Mouse (Mus musculus) forebrain, embryonic 14.5 days (tissue): ENCODE measurements around the gene Hspa8. TPM values are rescaled to one million over a fixed set of nuclear protein-coding genes. Genes with fewer than 3 reads are reported as not detected.

Experiments
- ATAC-seq: fragments of 200-750 bp; cut with Nextera tagmentation; 2 replicates; pipeline ENCODE4 v1.8.0; 2017; ENCODE audit warnings: mild to moderate bottlenecking, moderate library complexity
- DNase-seq: peaks from one replicate; pipeline ENCODE4 v3.0.0-alpha.2; 2015; ENCODE audit warnings: low spot score
- H3K27ac ChIP-seq: fragments of 300-500 bp; sonication (generic); 2 replicates; pipeline ENCODE4 v1.5.1; 2014; ENCODE audit warnings: low read depth, mild to moderate bottlenecking, control low read depth, low read length, moderate library complexity
- H3K27me3 ChIP-seq: fragments of 300-500 bp; sonication (generic); replicated peaks from 2 replicates; pipeline ENCODE4 v1.6.1; 2014; ENCODE audit warnings: low read length, control low read depth, mixed read lengths; ENCODE audit not compliant: control insufficient read depth, insufficient read depth
- H3K36me3 ChIP-seq: fragments of 300-500 bp; sonication (generic); 2 replicates; pipeline ENCODE4 v1.6.1; 2014; ENCODE audit warnings: low read length, control low read depth; ENCODE audit not compliant: control insufficient read depth, insufficient read depth
- H3K4me1 ChIP-seq: fragments of 300-500 bp; sonication (generic); 2 replicates; pipeline ENCODE4 v1.6.1; 2014; ENCODE audit warnings: antibody characterized with exemption, low read length, control low read depth; ENCODE audit not compliant: control insufficient read depth, insufficient read depth
- H3K4me2 ChIP-seq: fragments of 300-500 bp; sonication (generic); 2 replicates; pipeline ENCODE4 v1.6.1; 2014; ENCODE audit warnings: mild to moderate bottlenecking, control low read depth, low read length
- H3K4me3 ChIP-seq: fragments of 300-500 bp; sonication (generic); 2 replicates; pipeline ENCODE4 v1.5.1; 2014; ENCODE audit warnings: low read depth, low read length, control low read depth
- H3K9ac ChIP-seq: fragments of 300-500 bp; sonication (generic); 2 replicates; pipeline ENCODE4 v1.6.1; 2014; ENCODE audit warnings: mild to moderate bottlenecking, low read length, control low read depth, moderate library complexity
- H3K9me3 ChIP-seq: fragments of 300-500 bp; sonication (generic); replicated peaks from 2 replicates; pipeline ENCODE4 v1.6.1; 2016; ENCODE audit warnings: low read length, control low read depth, mixed read lengths; ENCODE audit not compliant: control insufficient read depth
- WGBS: fragments of 180-500 bp; shearing (Covaris S2); extraction: QIAGEN DNeasy Blood & Tissue Kit; methylation state at CpG from one replicate; pipeline ENCODE4 v1.1.7; 2014; 5-methylcytosine and 5-hydroxymethylcytosine counted together
- polyA plus RNA-seq: library from polyadenylated mRNA; unstranded; fragments of >200 nt; fragmentation: Nextera tagmentation; extraction: Ambion mirVana; gene quantifications from 2 replicates; pipeline ENCODE4 v1.2.1, GENCODE M21; 2014

The Hspa8 gene
- polyA plus RNA-seq, 1 experiment from 2014 or later = 3,062 TPM

DNA sequence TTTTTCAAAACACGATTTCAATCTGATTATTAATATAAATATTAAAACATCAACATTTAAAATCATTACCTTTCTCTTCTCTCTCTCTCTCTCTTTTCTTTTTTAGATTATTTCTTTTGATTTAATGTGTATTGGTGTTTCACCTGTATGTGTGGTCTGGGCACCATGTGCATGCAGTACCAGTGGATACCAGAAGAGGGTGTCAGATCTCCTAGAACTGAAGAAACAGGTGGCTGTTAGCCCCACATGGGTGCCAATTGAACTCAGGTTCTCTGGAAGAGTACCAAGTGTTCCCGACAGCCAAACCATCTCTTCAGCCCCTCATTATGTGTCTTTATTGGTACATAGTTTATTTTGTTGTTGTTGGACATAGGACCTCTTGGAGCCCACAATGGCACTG lies 11.1 kb downstream of the Hspa8 start:
- H3K4me1 ChIP-seq = peaks cover 8% of the 10 kb centered on the region; the same call in 1 of the 2 replicates
- H3K27me3 ChIP-seq = no peaks in the 10 kb centered on the region
- WGBS = 47% methylated on average over 2 of the region's 2 CpGs
- H3K9ac ChIP-seq = no peak overlapping the region
- H3K4me3 ChIP-seq = no peak overlapping the region
- ATAC-seq (no peak), DNase-seq (no peak)
- no peaks in the 10 kb centered on the region for H3K9me3 ChIP-seq
- H3K36me3 ChIP-seq = peaks cover 11% of the 10 kb centered on the region; the same call in 1 of the 2 replicates
- no peak overlapping the region for H3K4me2 ChIP-seq
- no peak overlapping the region for H3K27ac ChIP-seq

DNA sequence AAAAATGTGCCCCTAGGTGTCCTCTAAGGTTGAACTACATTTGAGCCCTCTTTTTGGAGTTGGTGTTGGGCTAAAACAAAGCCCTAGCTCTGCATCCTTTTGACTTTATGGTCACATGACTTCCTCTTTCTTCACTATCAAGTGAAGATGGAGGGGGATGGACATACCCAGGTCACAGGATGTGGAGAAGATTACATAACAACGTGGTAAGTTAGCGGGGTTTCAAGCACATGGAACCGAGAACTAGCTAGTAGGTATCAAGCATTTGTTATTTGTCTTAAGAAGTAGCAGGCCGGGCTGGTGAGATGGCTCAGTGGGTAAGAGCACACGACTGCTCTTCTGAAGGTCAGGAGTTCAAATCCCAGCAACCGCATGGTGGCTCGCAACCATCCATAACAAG lies 13.3 kb downstream of the Hspa8 start:
- no peak overlapping the region for H3K4me3 ChIP-seq
- no peak overlapping the region for H3K27ac ChIP-seq
- H3K4me1 ChIP-seq = no peaks in the 10 kb centered on the region
- no peaks in the 10 kb centered on the region for H3K9me3 ChIP-seq
- H3K9ac ChIP-seq = no peak overlapping the region
- ATAC-seq (no peak), DNase-seq (no peak)
- 0 out of 2 replicates have a peak, but pooled peaks cover 3% of the 10 kb centered on the region for H3K36me3 ChIP-seq
- no peaks in the 10 kb centered on the region for H3K27me3 ChIP-seq
- no peak overlapping the region for H3K4me2 ChIP-seq
- 93% methylated on average over 7 of the region's 7 CpGs for WGBS

DNA sequence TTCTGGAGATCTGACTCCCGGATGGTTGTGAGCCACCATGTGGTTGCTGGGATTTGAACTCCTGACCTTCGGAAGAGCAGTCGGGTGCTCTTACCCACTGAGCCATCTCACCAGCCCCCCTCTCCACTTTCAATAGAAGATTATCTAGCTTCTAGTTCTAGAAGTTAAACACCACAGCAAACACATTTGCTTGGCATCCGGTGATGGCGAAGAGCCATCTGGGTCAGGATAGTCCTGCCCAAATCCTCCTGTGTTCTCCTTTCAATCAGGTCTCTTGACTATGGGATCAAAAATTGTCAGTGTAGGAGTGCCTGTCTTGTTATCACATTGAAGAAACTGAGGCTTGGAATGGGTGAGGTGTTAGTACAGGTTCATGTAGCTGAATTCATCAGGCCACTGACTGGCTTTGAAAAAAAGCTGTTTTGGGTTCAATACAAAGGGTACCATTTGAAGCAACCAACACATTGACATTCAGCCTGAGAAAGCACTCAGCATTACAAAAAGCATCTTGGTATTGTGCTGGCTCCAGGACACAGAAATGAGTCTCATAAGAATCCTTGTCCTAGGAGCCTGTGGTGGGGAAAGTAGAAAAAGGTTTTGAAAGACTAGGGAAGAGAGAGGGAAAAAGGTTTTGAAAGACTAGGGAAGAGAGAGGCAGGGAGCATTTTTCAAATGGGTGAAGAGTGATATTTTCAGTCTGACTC lies 16.7 kb downstream of the Hspa8 start:
- no peaks in the 10 kb centered on the region for H3K27me3 ChIP-seq
- WGBS = 86% methylated on average over 5 of the region's 5 CpGs
- no peak overlapping the region for H3K4me2 ChIP-seq
- no peaks in the 10 kb centered on the region for H3K9me3 ChIP-seq
- no peak overlapping the region for H3K9ac ChIP-seq
- DNase-seq (no peak), ATAC-seq (no peak)
- no peak overlapping the region for H3K27ac ChIP-seq
- no peaks in the 10 kb centered on the region for H3K4me1 ChIP-seq
- H3K36me3 ChIP-seq = 0 out of 2 replicates have a peak, but pooled peaks cover 3% of the 10 kb centered on the region
- no peak overlapping the region for H3K4me3 ChIP-seq

DNA sequence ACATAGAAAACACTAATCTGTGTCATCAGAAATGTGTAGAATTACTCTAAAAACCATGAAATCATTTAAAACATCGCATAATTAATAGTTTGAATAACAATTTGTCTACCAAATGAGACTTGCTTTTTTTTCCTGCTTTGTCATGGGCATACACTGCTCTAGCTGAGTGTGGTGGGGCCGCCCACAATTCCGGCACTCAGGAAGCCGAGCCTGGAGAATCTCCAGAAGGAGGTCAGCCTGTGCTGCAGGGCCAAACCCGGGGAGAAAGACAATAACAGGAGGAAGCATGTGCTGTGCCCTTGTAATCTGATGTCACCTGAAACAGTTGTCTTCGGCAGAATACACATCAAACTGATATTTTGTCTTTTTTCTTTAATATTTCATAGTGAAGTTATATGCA lies 24.8 kb downstream of the Hspa8 start:
- no peak for DNase-seq

GRCm38 (mm10) chr9:40827366-40827765 lies 26.6 kb downstream of the Hspa8 start:
- Histone ChIP-seq H3K27ac (no peak overlapping the region), H3K4me2 (no peak overlapping the region), H3K4me1 (no peaks in the 10 kb centered on the region), H3K36me3 (no peaks in the 10 kb centered on the region), H3K27me3 (no peaks in the 10 kb centered on the region), H3K9me3 (no peaks in the 10 kb centered on the region), H3K9ac (no peak overlapping the region), H3K4me3 (no peak overlapping the region)
- DNase-seq (no peak), ATAC-seq (no peak)
- WGBS = 64% methylated on average over 4 of the region's 4 CpGs

More for the DNA sequence above, 24.8 kb downstream of the Hspa8 start:
- no peaks in the 10 kb centered on the region for H3K9me3 ChIP-seq
- no peaks in the 10 kb centered on the region for H3K27me3 ChIP-seq
- no peak overlapping the region for H3K4me2 ChIP-seq
- WGBS = 53% methylated on average over 6 of the region's 6 CpGs
- no peak overlapping the region for H3K4me3 ChIP-seq
- H3K4me1 ChIP-seq = no peaks in the 10 kb centered on the region
- no peak overlapping the region for H3K9ac ChIP-seq
- H3K27ac ChIP-seq = no peak overlapping the region
- H3K36me3 ChIP-seq = no peaks in the 10 kb centered on the region
- ATAC-seq = no peak

DNA sequence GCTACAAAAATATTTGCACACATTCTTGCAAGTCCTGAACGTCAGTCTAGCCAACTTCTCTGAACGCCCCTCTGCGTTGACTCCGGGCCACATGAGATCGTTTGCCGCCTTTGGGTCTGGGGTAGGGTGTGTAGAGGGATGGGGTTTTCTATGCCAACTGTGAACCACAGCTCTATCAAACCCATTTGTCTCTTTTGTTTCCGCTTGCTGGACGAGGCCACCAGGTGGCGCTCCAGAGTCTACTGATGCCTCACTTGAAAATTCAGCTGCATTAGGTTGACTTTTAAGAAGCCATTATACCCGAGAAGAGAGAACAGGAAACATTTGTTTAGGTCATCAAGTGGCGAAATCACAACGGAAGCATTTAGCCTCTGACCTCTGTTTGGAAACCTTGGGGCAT lies 33.8 kb downstream of the Hspa8 start:
- Histone ChIP-seq H3K9ac (no peak overlapping the region), H3K4me3 (no peak overlapping the region), H3K4me2 (no peak overlapping the region), H3K27ac (no peak overlapping the region), H3K27me3 (no peaks in the 10 kb centered on the region), H3K4me1 (no peaks in the 10 kb centered on the region), H3K9me3 (no peaks in the 10 kb centered on the region), H3K36me3 (no peaks in the 10 kb centered on the region)
- DNase-seq (peak; percentile 92), ATAC-seq (0 out of 2 replicates have a peak, but pooled peaks have one; percentile 52)
- WGBS = 10% methylated on average over 12 of the region's 12 CpGs

DNA sequence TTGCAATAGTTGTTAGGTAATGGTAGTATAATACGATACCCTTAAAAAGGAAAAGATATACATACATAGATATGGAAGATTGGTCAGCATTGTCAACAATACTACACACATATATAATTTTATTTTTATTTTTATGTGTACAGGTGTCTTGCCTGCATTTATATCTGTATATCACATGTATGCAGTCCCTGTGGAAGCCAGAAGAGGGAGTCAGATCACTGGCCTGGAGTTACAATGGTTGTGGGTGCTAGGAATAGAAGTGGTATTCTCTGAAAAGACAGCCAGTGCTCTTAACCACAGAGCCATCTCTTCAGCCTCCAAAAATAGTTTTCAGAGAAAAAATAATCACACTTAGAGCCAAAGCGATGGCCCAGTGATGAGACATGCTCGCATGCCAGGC lies 35.9 kb downstream of the Hspa8 start:
- Histone ChIP-seq H3K36me3 (no peaks in the 10 kb centered on the region), H3K27ac (no peak overlapping the region), H3K9me3 (no peaks in the 10 kb centered on the region), H3K4me3 (no peak overlapping the region), H3K4me2 (no peak overlapping the region), H3K27me3 (no peaks in the 10 kb centered on the region), H3K4me1 (no peaks in the 10 kb centered on the region), H3K9ac (no peak overlapping the region)
- DNase-seq (no peak), ATAC-seq (no peak)
- WGBS = 85% methylated on average over 3 of the region's 3 CpGs

- Histone ChIP-seq H3K4me2 (no peak overlapping the region), H3K27me3 (no peaks in the 10 kb centered on the region), H3K9me3 (no peaks in the 10 kb centered on the region), H3K4me3 (no peak overlapping the region), H3K36me3 (no peaks in the 10 kb centered on the region), H3K27ac (no peak overlapping the region), H3K4me1 (no peaks in the 10 kb centered on the region), H3K9ac (no peak overlapping the region)
- DNase-seq (no peak), ATAC-seq (no peak)
- 78% methylated on average over 3 of the region's 3 CpGs for WGBS
Measured at GRCm38 (mm10) chr9:40839662-40840061, 38.9 kb downstream of the Hspa8 start.

DNA sequence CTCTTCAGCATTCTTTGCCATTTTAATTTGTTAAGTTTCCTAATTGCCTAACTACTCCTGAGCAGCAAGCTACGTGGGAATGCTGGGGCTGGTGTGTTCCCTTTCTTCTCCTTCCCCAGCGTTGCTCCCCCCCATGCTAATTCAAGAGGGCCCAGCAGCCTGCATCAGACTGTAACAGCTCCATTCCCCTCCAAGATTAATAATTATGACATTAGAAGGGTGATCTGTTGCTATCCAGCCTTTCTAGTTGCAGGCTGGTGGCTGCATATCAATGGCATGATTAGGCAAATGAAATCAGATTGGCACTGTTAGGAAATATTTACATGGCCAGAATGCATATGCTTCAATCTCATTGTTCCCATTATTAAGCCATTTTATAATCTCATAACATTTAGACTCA lies 50.7 kb downstream of the Hspa8 start:
- Histone ChIP-seq H3K4me3 (no peak overlapping the region), H3K4me2 (no peak overlapping the region), H3K4me1 (no peaks in the 10 kb centered on the region), H3K9me3 (no peaks in the 10 kb centered on the region), H3K36me3 (no peaks in the 10 kb centered on the region), H3K9ac (no peak overlapping the region), H3K27ac (no peak overlapping the region), H3K27me3 (peaks cover 6% of the 10 kb centered on the region; the same call in 1 of the 2 replicates)
- ATAC-seq (no peak; the same call in 1 of the 2 replicates), DNase-seq (no peak)
- 11% methylated on average over 2 of the region's 2 CpGs for WGBS
